12 mouse cellular contexts compared by ENCODE assay signal in the genomic region with DNA sequence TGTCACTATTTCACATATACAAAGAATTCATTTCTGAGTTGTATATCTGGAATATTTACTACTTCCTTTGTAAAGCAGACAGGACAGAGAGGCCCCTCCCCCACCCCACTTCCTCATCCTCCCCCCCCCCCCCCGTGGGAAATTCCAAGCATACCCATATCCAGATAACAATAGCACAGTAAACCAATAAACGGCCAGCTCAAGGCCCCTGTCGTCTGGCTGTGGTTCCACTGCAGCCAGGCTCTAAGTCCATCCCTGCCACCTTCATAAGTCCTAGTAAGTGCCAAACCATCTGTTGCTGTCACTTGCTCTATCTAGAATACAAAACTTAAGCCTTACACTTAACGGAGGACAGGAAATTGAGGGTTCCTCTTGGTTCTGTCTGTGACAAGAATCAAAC.
A peak's percentile ranks its signal among the peaks of the same experiment; 100 is the strongest.
DNase-seq lines count a peak whose midpoint lies in the region; ATAC-seq and TF ChIP-seq lines count a peak whose summit lies in the region.
"Had no signal": no experiment of that assay in that cellular context is flagged by ENCODE, and none has a peak within 500 bp of the region (broad histone marks: within the 10 kb centered on the region; RNA-seq: fewer than 3 reads in every experiment).

No protein-coding gene starts in this region.

- no peaks in the 10 kb centered on the region for H3K27me3 ChIP-seq in CH12.LX (replicated peaks)
- no peaks in the 10 kb centered on the region for H3K27me3 ChIP-seq in forebrain, embryonic 14.5 days (replicated peaks; ENCODE audit: control insufficient read depth, insufficient read depth, low read length)

- WGBS in forebrain, embryonic 14.5 days = 11% methylated on average over 4 of the region's 4 CpGs

- dilution Hi-C loops in CH12.LX (cut with MboI; ENCODE audit: extremely low pct_ligation_motif_present, extremely low pct_unique_long_range_greater_than_20kb, low sequenced_read_pairs) = no loop called here

- intact Hi-C loops in heart, postnatal 10 days (cut with DNase I) = loop anchor here (2.0 kb wide), 1 partner anchor 52 kb away; no protein-coding TSS in a partner anchor

- in situ Hi-C loops in CH12.LX (cut with MboI; ENCODE audit: low pct_ligation_motif_present, low pct_unique_long_range_greater_than_20kb, low sequenced_read_pairs) = no loop called here

- no peak for TF ChIP-seq RAD21 in CH12.LX (IDR thresholded peaks at IDR 0.05; ENCODE audit: low read depth, low read length)

- H3K9ac ChIP-seq in CH12.LX (ENCODE audit: insufficient read depth, low read depth) = no peak overlapping the region
- H3K9ac ChIP-seq in forebrain, embryonic 14.5 days (ENCODE audit: low read length) = no peak overlapping the region

- no peak for TF ChIP-seq POLR2A in CH12.LX (IDR thresholded peaks at IDR 0.05; ENCODE audit: low read depth, low read length)

- TF ChIP-seq EP300 in CH12.LX (IDR thresholded peaks at IDR 0.05; ENCODE audit: low read length) = no peak

- H3K4me2 ChIP-seq in CH12.LX (ENCODE audit: insufficient read depth, low read depth, poor library complexity, severe bottlenecking) = no peak overlapping the region
- H3K4me2 ChIP-seq in forebrain, embryonic 14.5 days (ENCODE audit: low read length) = no peak overlapping the region

- DNase-seq in CH12.LX (ENCODE audit: extremely low read depth) = peak; percentile 12
- peak; percentile 0 for DNase-seq in T-cell, adult 2 months (ENCODE audit: low spot score)
- DNase-seq in heart, postnatal 10 days = peak; percentile 35 to 40
- peak; percentile 68 to 79 for DNase-seq in kidney, postnatal 25 days
- DNase-seq in B cell, adult 2 months = no peak
- no peak for DNase-seq in c-Kit-positive CD71-positive TER-119-positive erythroid progenitor cells, embryonic 14.5 days (ENCODE audit: low spot score)
- DNase-seq in gastrocnemius, adult 8-10 months (ENCODE audit: low spot score in 2 of 2) = no peak
- DNase-seq in forebrain, embryonic 14.5 days (ENCODE audit: low spot score) = no peak
- DNase-seq: cerebellum, adult 9-11 months; left cerebral cortex, postnatal 4 days had no signal

- H3K4me1 ChIP-seq in CH12.LX (ENCODE audit: control insufficient read depth in 1 of 2, insufficient read depth in 2 of 2) = peaks cover 0 to 29% of the 10 kb centered on the region in 2 experiments; a peak in 3 of 4 replicates
- H3K4me1 ChIP-seq in forebrain, embryonic 14.5 days (ENCODE audit: control insufficient read depth, insufficient read depth, low read length) = peaks cover 8% of the 10 kb centered on the region; the same call in 1 of the 2 replicates

- no peak for ATAC-seq in forebrain, embryonic 14.5 days
- ATAC-seq: activated CD4-positive, CD25-positive, alpha-beta regulatory T cell, adult 4 months; forebrain, embryonic 16.5 days had no signal

- H3K4me3 ChIP-seq in CH12.LX (replicated peaks in 1 of 3; ENCODE audit: low read depth in 2 of 3, low read length in 2 of 3, poor library complexity in 1 of 3) = no peak overlapping the region
- no peak overlapping the region for H3K4me3 ChIP-seq in forebrain, embryonic 14.5 days (ENCODE audit: low read depth, low read length)

- H3K36me3 ChIP-seq in CH12.LX (replicated peaks in 1 of 2; ENCODE audit: control insufficient read depth in 1 of 2, insufficient read depth in 1 of 2, low read length in 1 of 2) = no peaks in the 10 kb centered on the region
- no peaks in the 10 kb centered on the region for H3K36me3 ChIP-seq in forebrain, embryonic 14.5 days (ENCODE audit: control insufficient read depth, insufficient read depth, low read length)

- no peaks in the 10 kb centered on the region for H3K9me3 ChIP-seq in CH12.LX (replicated peaks; ENCODE audit: low read length)
- H3K9me3 ChIP-seq in forebrain, embryonic 14.5 days (replicated peaks; ENCODE audit: control insufficient read depth, low read length) = no peaks in the 10 kb centered on the region

- TF ChIP-seq CTCF in CH12.LX (conservative IDR thresholded peaks at IDR 0.05 in 1 of 2, IDR thresholded peaks at IDR 0.05 in 1 of 2; ENCODE audit: low read depth in 2 of 2, low read length in 2 of 2) = no peak

- H3K27ac ChIP-seq in CH12.LX (ENCODE audit: insufficient read depth, low read depth) = no peak overlapping the region
- no peak overlapping the region for H3K27ac ChIP-seq in forebrain, embryonic 14.5 days (ENCODE audit: low read depth, low read length)

- H3K79me2 ChIP-seq in CH12.LX (replicated peaks; ENCODE audit: control insufficient read depth, extremely low read depth, insufficient read depth, poor library complexity, severe bottlenecking) = no peaks in the 10 kb centered on the region

TF ChIP-seq in CH12.LX, 34 proteins besides CTCF, POLR2A, EP300 and RAD21:
- TF ChIP-seq NRF1 (IDR thresholded peaks at IDR 0.05; ENCODE audit: low read depth, low read length) (no peak), MEF2A (IDR thresholded peaks at IDR 0.05; ENCODE audit: borderline replicate concordance, low read depth, low read length) (no peak), ZKSCAN1 (IDR thresholded peaks at IDR 0.05; ENCODE audit: borderline replicate concordance, low read depth, low read length) (no peak), ELF1 (IDR thresholded peaks at IDR 0.05; ENCODE audit: low read depth, low read length) (no peak), USF1 (IDR thresholded peaks at IDR 0.05; ENCODE audit: low read depth, low read length) (no peak), SIN3A (IDR thresholded peaks at IDR 0.05; ENCODE audit: low read length) (no peak), RCOR1 (conservative IDR thresholded peaks at IDR 0.05; ENCODE audit: low read depth, low read length) (no peak), NELFE (IDR thresholded peaks at IDR 0.05; ENCODE audit: low read depth, low read length) (no peak), ZC3H11A (IDR thresholded peaks at IDR 0.05; ENCODE audit: low read depth, low read length) (no peak), JUND (conservative IDR thresholded peaks at IDR 0.05; ENCODE audit: low read depth, low read length) (no peak), TBP (conservative IDR thresholded peaks at IDR 0.05; ENCODE audit: low read depth, low read length) (no peak), PAX5 (IDR thresholded peaks at IDR 0.05; ENCODE audit: low read length) (no peak), ZMIZ1 (IDR thresholded peaks at IDR 0.05; ENCODE audit: low read depth, low read length) (no peak), ZNF384 (IDR thresholded peaks at IDR 0.05; ENCODE audit: low read depth, low read length) (no peak), UBTF (IDR thresholded peaks at IDR 0.05; ENCODE audit: low read depth, low read length) (no peak)

Comparison
In these comparisons a context has a peak if more than half of its experiments do, and no peak if none do; other contexts are left out.
1. DNase-seq: peak in CH12.LX (single experiment), T-cell, adult 2 months (single experiment), heart, postnatal 10 days (2 of 2) and kidney, postnatal 25 days (2 of 2); none in B cell, adult 2 months (0 of 2), c-Kit-positive CD71-positive TER-119-positive erythroid progenitor cells, embryonic 14.5 days (single experiment), gastrocnemius, adult 8-10 months (0 of 2) and forebrain, embryonic 14.5 days (single experiment).